Comparison of ENCODE assay signal across 8 mouse cellular contexts in genomic region chr10:24625060-24625701, GRCm38 (mm10). TPM values are rescaled to one million over a fixed set of nuclear protein-coding genes. Genes with fewer than 3 reads are reported as not detected.
DNase-seq lines count a peak whose midpoint lies in the region; ATAC-seq and TF ChIP-seq lines count a peak whose summit lies in the region.

No protein-coding gene starts in this region.

- CTCF ChIA-PET in Patski (lab: Charles Lee) = interaction anchor here (0.6 to 1.8 kb wide), 12 partner anchors 8 to 452 kb away, joined by 3 to 8 read pairs (median 3); no protein-coding TSS in a partner anchor

- H3K27ac ChIP-seq in cerebellum, adult 2 months (ENCODE audit: insufficient read depth, low read length) = no peak overlapping the region
- no peak overlapping the region for H3K27ac ChIP-seq in hindbrain, embryonic 11.5 days (ENCODE audit: low read depth, low read length)
- H3K27ac ChIP-seq in midbrain, embryonic 10.5 days (replicated peaks) = peak overlapping the region; percentile 72

- no peak overlapping the region for H3K4me3 ChIP-seq in cerebellum, adult 2 months (replicated peaks; ENCODE audit: insufficient read depth, low read depth, low read length)
- H3K4me3 ChIP-seq in hindbrain, embryonic 11.5 days (ENCODE audit: low read depth, low read length) = no peak overlapping the region
- H3K4me3 ChIP-seq in midbrain, embryonic 10.5 days = no peak overlapping the region

- DNase-seq in Patski (ENCODE audit: low read depth, low spot score) = no peak
- DNase-seq in cerebellum, adult 2 months = peak; percentile 39 to 55
- DNase-seq in forelimb bud, embryonic 11.5 days (ENCODE audit: low read depth, low spot score) = peak; percentile 92
- peak; percentile 97 for DNase-seq in hindbrain, embryonic 11.5 days (ENCODE audit: low spot score)
- DNase-seq in left cerebral cortex, adult 11 months (ENCODE audit: low spot score) = peak; percentile 67
- DNase-seq in midbrain, embryonic 10.5 days (ENCODE audit: low spot score) = peak; percentile 90
- peak; percentile 66 to 72 for DNase-seq in right cerebral cortex, postnatal 36 days (ENCODE audit: low spot score in 2 of 2)
- peak; percentile 69 to 82 for DNase-seq in urinary bladder, postnatal 36 days (ENCODE audit: low spot score in 2 of 2)

- in situ Hi-C loops in Patski (cut with MboI; ENCODE audit: low pct_unique_long_range_greater_than_20kb) = loop anchor here (5.0 to 25.0 kb wide), 3 partner anchors 458 to 810 kb away; no protein-coding TSS in a partner anchor

- H3K4me1 ChIP-seq in cerebellum, adult 2 months (ENCODE audit: control insufficient read depth, insufficient read depth, low read length) = no peaks in the 10 kb centered on the region
- no peaks in the 10 kb centered on the region for H3K4me1 ChIP-seq in hindbrain, embryonic 11.5 days (replicated peaks; ENCODE audit: control insufficient read depth, insufficient read depth, low read length)
- 0 out of 2 replicates have a peak, but pooled peaks cover 3% of the 10 kb centered on the region for H3K4me1 ChIP-seq in midbrain, embryonic 10.5 days

- ATAC-seq in Patski = no peak
- peak; percentile 67; the same call in 1 of the 2 replicates for ATAC-seq in hindbrain, embryonic 11.5 days (ENCODE audit: low FRiP score)

- no peaks in the 10 kb centered on the region for H3K36me3 ChIP-seq in hindbrain, embryonic 11.5 days (ENCODE audit: control insufficient read depth, insufficient read depth, low read length)
- no peaks in the 10 kb centered on the region for H3K36me3 ChIP-seq in midbrain, embryonic 10.5 days

- no peaks in the 10 kb centered on the region for H3K9me3 ChIP-seq in hindbrain, embryonic 11.5 days (ENCODE audit: control insufficient read depth, low read length)
- H3K9me3 ChIP-seq in midbrain, embryonic 10.5 days (replicated peaks) = no peaks in the 10 kb centered on the region

- H3K27me3 ChIP-seq in Patski = no peaks in the 10 kb centered on the region
- no peaks in the 10 kb centered on the region; the same call in 1 of the 2 replicates for H3K27me3 ChIP-seq in cerebellum, adult 2 months (ENCODE audit: control insufficient read depth, insufficient read depth, low read length)
- no peaks in the 10 kb centered on the region for H3K27me3 ChIP-seq in hindbrain, embryonic 11.5 days (ENCODE audit: control insufficient read depth, insufficient read depth, low read length)
- H3K27me3 ChIP-seq in midbrain, embryonic 10.5 days (ENCODE audit: low read depth, poor library complexity, severe bottlenecking) = no peaks in the 10 kb centered on the region

- 32% methylated on average over 24 of the region's 24 CpGs for WGBS in cerebellum, adult 2 months
- WGBS in hindbrain, embryonic 11.5 days = 39% methylated on average over 23 of the region's 24 CpGs
- 41% methylated on average over 24 of the region's 24 CpGs for WGBS in midbrain, embryonic 10.5 days

- POLR2A ChIA-PET in Patski (lab: Charles Lee) = interaction anchor here (0.7 kb wide), 1 partner anchor 82 kb away, joined by 3 read pairs; no protein-coding TSS in a partner anchor

- H3K9ac ChIP-seq in hindbrain, embryonic 11.5 days (ENCODE audit: low read depth, low read length) = no peak overlapping the region

- H3K4me2 ChIP-seq in hindbrain, embryonic 11.5 days (replicated peaks; ENCODE audit: low read depth, low read length) = no peak overlapping the region

- peak; percentile 77 for TF ChIP-seq CTCF in Patski (IDR thresholded peaks at IDR 0.05)
- TF ChIP-seq CTCF in cerebellum, adult 2 months (IDR thresholded peaks at IDR 0.05; ENCODE audit: borderline replicate concordance, insufficient read depth, low read depth, low read length) = peak; percentile 74

- TF ChIP-seq POLR2A in cerebellum, adult 2 months (IDR thresholded peaks at IDR 0.05; ENCODE audit: borderline replicate concordance, insufficient read depth, low read length) = no peak

RNA-seq across cellular contexts. Expression of gene Ccn2, which starts 29.9 kb away (rescaled TPM):
- 124 TPM for polyA plus RNA-seq in Patski (2021)
- polyA plus RNA-seq in cerebellum, adult 2 months (2012; rRNA removed) = 9.8 TPM in 2 replicates
- polyA plus RNA-seq in hindbrain, embryonic 11.5 days (2014; fragmentation: Nextera tagmentation; extraction: Ambion mirVana) = 4.3 and 6.6 TPM in 2 replicates
- polyA plus RNA-seq in midbrain, embryonic 10.5 days (2016; fragmentation: Nextera tagmentation; extraction: Ambion mirVana) = 7.1 and 10.3 TPM in 2 replicates

Comparison
In these comparisons a context has a peak if more than half of its experiments do, and no peak if none do; other contexts are left out.
1. RNA of gene Ccn2, which starts 29.9 kb away (polyA plus RNA-seq): 124 TPM in Patski (single experiment); 7.1 to 10.3 TPM in midbrain, embryonic 10.5 days, 9.8 TPM in cerebellum, adult 2 months and 4.3 to 6.6 TPM in hindbrain, embryonic 11.5 days; every median in the first group is over 10 times any median in the second.